Mouse (Mus musculus) adrenal gland, postnatal 25 days (tissue): ENCODE data around the gene Meiob. TPM values are rescaled to one million over a fixed set of nuclear protein-coding genes. Genes with fewer than 3 reads are reported as not detected.
A peak's percentile ranks its signal among the peaks of the same experiment; 100 is the strongest.

Experiments
- DNase-seq: peaks from one replicate; pipeline ENCODE4 v3.0.0; 2021; ENCODE audit warnings: mixed read lengths
- total RNA-seq: library from RNA; stranded (reverse); gene quantifications from 2 replicates; pipeline ENCODE4 v1.2.3, GENCODE M21; 2021

The Meiob gene
- total RNA-seq, 1 experiment from 2014 or later: 1.7 TPM

GRCm38 (mm10) chr17:24874405-24874745, 70.3 kb downstream of the Meiob start:
- no peak for DNase-seq

GRCm38 (mm10) chr17:24874989-24875388, 70.9 kb downstream of the Meiob start:
- no peak for DNase-seq

GRCm38 (mm10) chr17:24877336-24878116, 73.4 kb downstream of the Meiob start:
- DNase-seq: no peak

GRCm38 (mm10) chr17:24878117-24878397, 74.0 kb downstream of the Meiob start:
- DNase-seq: no peak

DNA sequence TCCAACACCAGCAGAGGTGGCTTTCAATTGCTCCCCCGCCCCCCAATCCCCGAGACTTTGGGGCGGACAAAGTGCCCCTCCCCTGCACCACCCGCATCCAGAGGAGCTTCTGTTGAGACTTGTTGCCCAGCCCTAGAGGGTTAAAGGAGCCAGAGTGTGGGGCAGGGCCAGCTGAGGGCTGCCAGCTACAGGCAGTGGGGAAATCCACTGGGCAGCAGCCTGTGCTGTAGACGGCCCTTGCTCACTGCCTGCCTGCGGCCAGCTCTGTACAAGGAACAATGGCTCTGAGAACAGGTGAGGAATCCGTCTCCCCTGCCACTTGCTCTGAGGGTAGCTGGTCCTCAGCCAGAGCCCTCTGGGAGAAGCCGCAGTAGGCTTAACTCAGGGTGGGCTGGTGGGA, 74.4 kb downstream of the Meiob start:
- no peak for DNase-seq

DNA sequence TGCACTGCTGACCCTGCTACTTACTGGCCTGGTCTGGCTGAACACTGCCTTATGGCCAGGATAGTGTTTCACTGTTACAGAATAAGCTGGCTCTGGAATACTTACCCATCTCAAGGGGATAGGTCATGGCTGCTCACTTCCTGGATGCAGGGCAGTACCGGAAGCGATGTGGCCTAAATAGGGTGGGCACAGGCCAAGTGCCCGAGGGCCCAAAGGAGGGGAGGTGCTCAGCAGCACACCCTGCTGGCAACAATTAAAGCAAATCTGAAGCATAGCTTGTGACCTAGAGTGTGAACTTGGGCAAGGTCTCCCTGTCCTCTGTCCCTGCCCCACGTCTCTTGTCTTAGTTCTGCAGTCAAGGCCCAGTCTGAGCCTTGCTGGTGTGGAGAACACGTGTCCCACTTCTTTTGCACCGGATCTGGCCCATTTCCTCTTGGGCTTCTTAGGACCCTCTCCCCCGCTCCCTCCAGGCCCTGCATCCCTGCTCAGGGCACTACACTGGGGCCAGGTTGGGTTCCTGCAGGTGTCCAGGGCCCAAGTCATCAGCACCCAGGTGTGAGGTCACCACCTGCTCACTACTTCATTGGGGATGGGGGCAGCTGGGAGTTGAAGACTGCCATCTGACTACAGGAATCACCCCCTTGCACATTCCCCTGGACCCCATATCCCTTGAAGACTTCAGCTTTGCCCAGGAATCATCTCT, 77.8 kb downstream of the Meiob start:
- no peak for DNase-seq

DNA sequence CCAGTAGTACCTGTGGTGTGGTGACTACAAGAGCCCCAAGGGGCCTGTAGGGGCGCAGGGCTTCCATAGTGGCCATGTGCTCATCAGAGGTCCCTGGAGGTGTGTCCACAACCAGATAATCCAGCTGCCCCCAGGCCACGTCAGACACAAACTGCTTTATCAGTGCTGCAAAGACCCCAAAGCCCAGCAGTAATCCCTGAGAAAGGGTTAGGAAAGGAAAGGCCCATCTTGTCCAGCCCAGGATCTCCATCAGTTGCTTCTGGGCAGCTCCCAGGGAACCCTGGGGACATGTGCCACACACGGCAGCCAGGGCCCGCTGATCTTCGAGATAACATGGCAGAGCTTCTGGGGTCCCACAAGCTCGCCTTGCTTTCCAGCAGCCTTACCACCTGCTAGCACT, 80.3 kb downstream of the Meiob start:
- no peak for DNase-seq

GRCm38 (mm10) chr17:24885356-24886133, 81.5 kb downstream of the Meiob start:
- no peak for DNase-seq

GRCm38 (mm10) chr17:24886134-24886931, 82.2 kb downstream of the Meiob start, which contains the start of the genes Nubp2 and Spsb3:
Gene Nubp2, minus strand, starts transcription at chr17:24886349.
Gene Spsb3, plus strand, starts transcription at chr17:24886643.
- DNase-seq: peak; percentile 98

DNA sequence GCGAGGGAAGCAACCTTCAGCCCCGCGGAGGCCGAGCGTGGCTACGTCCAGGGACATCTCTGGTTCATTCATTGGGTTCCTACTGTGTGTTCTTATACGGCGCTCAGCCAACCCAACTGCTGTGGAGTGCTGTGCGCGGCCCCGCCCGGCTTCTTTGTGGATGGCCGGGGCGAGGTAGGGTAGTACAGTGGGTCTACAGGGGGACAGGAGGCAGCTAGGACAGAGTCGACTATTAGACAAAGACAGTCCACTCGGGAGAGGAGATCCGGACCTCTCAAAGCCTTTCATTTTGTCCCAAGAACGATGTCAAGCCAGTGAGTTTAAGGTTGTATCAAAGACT, 82.8 kb downstream of the Meiob start:
- no peak for DNase-seq

DNA sequence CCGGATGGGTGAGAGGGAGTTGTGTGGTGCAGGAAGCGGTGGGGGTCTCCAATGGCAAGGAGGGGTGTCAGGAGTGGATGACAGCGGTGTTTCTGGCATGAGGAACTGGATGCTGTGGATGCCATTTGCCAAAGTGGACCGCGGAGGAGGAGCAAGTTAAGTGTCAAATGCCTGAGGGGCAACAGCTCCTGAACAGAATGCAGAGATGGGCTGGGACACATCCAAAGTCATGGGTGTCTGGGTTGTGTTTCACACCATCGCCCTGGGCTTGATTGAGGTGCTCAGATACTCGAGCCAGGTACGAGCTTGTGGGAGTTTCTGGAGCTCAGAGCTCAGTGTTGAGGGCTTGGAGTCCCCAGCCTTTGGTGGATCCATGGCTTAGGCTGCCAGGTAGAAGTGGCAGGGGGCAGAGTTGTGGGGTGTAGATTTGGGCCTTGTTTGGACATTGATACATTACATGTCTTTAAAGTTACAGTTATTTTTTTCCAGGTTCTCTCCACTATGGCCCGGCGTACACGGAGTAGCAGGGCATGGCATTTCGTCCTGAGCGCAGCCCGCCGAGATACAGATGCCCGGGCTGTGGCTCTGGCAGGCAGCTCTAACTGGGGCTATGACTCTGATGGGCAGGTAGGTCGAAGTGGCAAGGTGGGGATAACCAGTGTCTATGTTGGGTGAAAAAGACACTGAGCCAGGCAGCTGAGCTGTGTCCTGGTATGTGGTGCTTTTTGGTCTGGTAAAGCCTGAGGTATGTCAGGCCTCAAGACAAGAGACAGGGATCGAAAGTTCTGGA, 83.4 kb downstream of the Meiob start:
- no peak for DNase-seq

DNA sequence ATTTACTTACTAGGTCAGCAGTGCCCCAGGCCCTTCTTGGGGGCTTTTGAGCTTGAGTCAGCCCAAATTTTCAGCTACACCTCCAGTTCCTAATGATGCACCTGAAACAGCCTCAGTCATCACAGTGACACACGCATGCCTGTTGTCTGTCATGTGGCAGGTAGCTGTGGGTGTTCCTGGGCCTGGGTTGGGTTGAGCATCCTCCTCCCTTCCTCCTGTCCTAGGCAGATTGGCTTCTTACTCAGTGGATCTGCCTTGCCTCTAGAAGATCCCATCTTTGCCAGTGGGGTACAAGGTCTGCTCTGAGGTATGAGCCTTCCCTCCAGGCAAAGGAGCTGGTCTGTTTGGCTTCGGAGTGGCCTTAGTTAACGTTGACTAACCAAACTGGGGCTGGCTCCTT, 84.8 kb downstream of the Meiob start:
- no peak for DNase-seq

Other genes starting within 250 kb of the Meiob start
- gene Tsc2, start 171.7 kb upstream of the Meiob start, total RNA-seq: 108 and 138 TPM in 2 replicates
- gene Nthl1, start 171.6 kb upstream of the Meiob start, total RNA-seq: 7.2 and 12.6 TPM in 2 replicates
- 53.4 and 63.5 TPM in 2 replicates for gene Slc9a3r2, start 154.0 kb upstream of the Meiob start, total RNA-seq
- not detected in 2 replicates for gene Npw, start 145.8 kb upstream of the Meiob start, total RNA-seq
- gene Zfp598, start 134.6 kb upstream of the Meiob start, total RNA-seq: 53.9 and 54.7 TPM in 2 replicates
- gene Syngr3, start 114.3 kb upstream of the Meiob start, total RNA-seq: 1.2 and 2.1 TPM in 2 replicates
- gene Gfer, start 108.1 kb upstream of the Meiob start, total RNA-seq: 30.5 and 33.5 TPM in 2 replicates
- 4.5 and 6.5 TPM in 2 replicates for gene Noxo1, start 108.1 kb upstream of the Meiob start, total RNA-seq
- gene Tbl3, start 96.6 kb upstream of the Meiob start, total RNA-seq: 33.3 and 39.6 TPM in 2 replicates
- gene Rnf151, start 86.2 kb upstream of the Meiob start, total RNA-seq: 0.27 and 0.81 TPM in 2 replicates
- 579 and 669 TPM in 2 replicates for gene Rps2, start 86.2 kb upstream of the Meiob start, total RNA-seq
- 230 and 272 TPM in 2 replicates for gene Ndufb10, start 79.8 kb upstream of the Meiob start, total RNA-seq
- gene Rpl3l, start 76.5 kb upstream of the Meiob start, total RNA-seq: 0.24 TPM in 1 of 2 replicates, not detected in the other
- gene Msrb1, start 67.6 kb upstream of the Meiob start, total RNA-seq: 87.5 and 89.3 TPM in 2 replicates
- gene Hs3st6, start 51.3 kb upstream of the Meiob start, total RNA-seq: 2.8 and 3.0 TPM in 2 replicates
- 88.2 and 124 TPM in 2 replicates for gene Hagh, start 35.9 kb downstream of the Meiob start, total RNA-seq
- 34.6 and 35.5 TPM in 2 replicates for gene Fahd1, start 46.1 kb downstream of the Meiob start, total RNA-seq
- 1.5 and 3.0 TPM in 2 replicates for gene Igfals, start 61.7 kb downstream of the Meiob start, total RNA-seq
- 55.1 and 55.9 TPM in 2 replicates for gene Nubp2, start 82.1 kb downstream of the Meiob start, total RNA-seq
- 29.2 and 30.9 TPM in 2 replicates for gene Spsb3, start 82.4 kb downstream of the Meiob start, total RNA-seq
- 54.0 and 69.2 TPM in 2 replicates for gene Eme2, start 90.8 kb downstream of the Meiob start, total RNA-seq
- 147 and 189 TPM in 2 replicates for gene Mrps34, start 90.8 kb downstream of the Meiob start, total RNA-seq
- 85.2 and 112 TPM in 2 replicates for gene Nme3, start 92.2 kb downstream of the Meiob start, total RNA-seq
- 157 and 177 TPM in 2 replicates for gene Mapk8ip3, start 132.7 kb downstream of the Meiob start, total RNA-seq
- gene Jpt2, start 156.4 kb downstream of the Meiob start, total RNA-seq: 27.0 and 33.1 TPM in 2 replicates
- 25.9 and 26.7 TPM in 2 replicates for gene Cramp1l, start 211.5 kb downstream of the Meiob start, total RNA-seq
- gene Ift140, start 211.8 kb downstream of the Meiob start, total RNA-seq: 36.3 and 45.4 TPM in 2 replicates